Mouse (Mus musculus): ENCODE data around the gene Mical2.

- TF ChIP-seq CTCF (conservative IDR thresholded peaks at IDR 0.05; ENCODE audit: insufficient read depth, insufficient read length, low read depth, low read length) (no peak), POLR2A (IDR thresholded peaks at IDR 0.05; ENCODE audit: low read depth, low read length) (no peak)
Observed at GRCm38 (mm10) chr7:112261121-112261520, 35.5 kb downstream of the Mical2 start.
